Mouse (Mus musculus): ENCODE data around the gene Cuedc1. TPM values are rescaled to one million over a fixed set of nuclear protein-coding genes. Genes with fewer than 3 reads are reported as not detected.
A peak's percentile ranks its signal among the peaks of the same experiment; 100 is the strongest.

Cuedc1 gene
- polyA plus RNA-seq, 1 experiment: not detected

DNA sequence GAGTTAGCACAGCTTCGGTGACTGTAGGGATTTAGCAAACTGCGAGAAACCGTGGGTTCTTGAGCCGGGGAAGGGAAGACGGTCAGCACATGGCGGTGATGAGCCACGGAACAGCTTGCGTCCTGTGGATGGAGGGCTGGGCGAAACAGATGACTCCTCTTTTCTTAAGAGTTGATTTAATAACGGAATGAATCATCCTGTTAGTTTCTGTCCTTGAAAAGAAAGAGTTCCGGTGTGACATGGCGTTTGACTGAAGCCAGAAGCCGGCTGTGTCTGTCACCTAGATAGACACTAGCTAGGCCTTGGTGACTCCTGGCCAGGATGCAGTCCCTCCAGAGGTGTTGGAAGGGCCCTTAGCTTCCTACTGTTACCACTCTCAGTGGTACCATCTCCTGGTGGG lies 14.2 kb downstream of the Cuedc1 start:
- H3K4me1 ChIP-seq (ENCODE audit: control insufficient read depth, insufficient read depth, low read length): peaks cover 20% of the 10 kb centered on the region
- 80% methylated on average over 13 of the region's 13 CpGs for WGBS
- no peak overlapping the region for H3K27ac ChIP-seq (ENCODE audit: insufficient read depth, low read depth, low read length)
- TF ChIP-seq CTCF (IDR thresholded peaks at IDR 0.05; ENCODE audit: insufficient read depth, low read depth, low read length) (no peak), POLR2A (IDR thresholded peaks at IDR 0.05; ENCODE audit: insufficient read depth, low read depth, low read length) (no peak)
- no peak overlapping the region for H3K4me3 ChIP-seq (ENCODE audit: insufficient read depth, low read depth, low read length)

DNA sequence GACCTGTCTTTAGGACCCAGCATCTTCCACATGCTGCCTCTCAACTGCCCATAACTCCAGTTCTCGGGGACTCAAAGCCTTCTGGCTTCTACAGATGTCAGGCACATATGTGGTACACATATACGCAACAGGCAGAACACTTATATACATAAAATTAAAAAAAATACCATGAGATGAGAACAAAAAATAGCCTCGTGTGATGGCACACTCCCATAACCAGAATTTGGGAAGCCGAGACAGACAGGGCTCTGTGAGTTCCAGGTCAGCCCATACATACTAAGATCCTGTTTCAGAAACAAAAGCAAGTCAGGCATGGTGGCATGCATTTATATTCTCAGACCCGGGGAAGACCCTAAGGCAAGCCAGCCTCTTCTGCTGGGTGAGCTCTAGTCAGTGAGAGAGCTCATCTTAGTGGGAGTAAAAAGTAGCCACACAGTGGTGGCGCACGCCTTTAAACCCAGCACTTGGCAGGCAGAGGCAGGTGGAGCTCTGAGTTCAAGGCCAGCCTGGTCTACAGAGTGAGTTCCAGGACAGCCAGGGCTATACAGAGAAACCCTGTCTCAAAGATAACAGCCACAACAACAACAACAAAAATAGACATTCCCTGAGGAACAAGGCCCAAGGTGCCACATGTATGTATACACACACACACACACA lies 14.9 kb downstream of the Cuedc1 start:
- no peak for TF ChIP-seq POLR2A (IDR thresholded peaks at IDR 0.05; ENCODE audit: insufficient read depth, low read depth, low read length)
- no peak for TF ChIP-seq CTCF (IDR thresholded peaks at IDR 0.05; ENCODE audit: insufficient read depth, low read depth, low read length)
- 89% methylated on average over 7 of the region's 7 CpGs for WGBS
- no peak overlapping the region for H3K4me3 ChIP-seq (ENCODE audit: insufficient read depth, low read depth, low read length)
- H3K27ac ChIP-seq (ENCODE audit: insufficient read depth, low read depth, low read length): no peak overlapping the region
- H3K4me1 ChIP-seq (ENCODE audit: control insufficient read depth, insufficient read depth, low read length): peaks cover 19% of the 10 kb centered on the region

GRCm38 (mm10) chr11:88113543-88114271 lies 15.8 kb downstream of the Cuedc1 start:
- no peak overlapping the region for H3K27ac ChIP-seq (ENCODE audit: insufficient read depth, low read depth, low read length)
- no peak overlapping the region for H3K4me3 ChIP-seq (ENCODE audit: insufficient read depth, low read depth, low read length)
- H3K4me1 ChIP-seq (ENCODE audit: control insufficient read depth, insufficient read depth, low read length): peaks cover 26% of the 10 kb centered on the region
- WGBS: 60% methylated on average over 6 of the region's 6 CpGs
- TF ChIP-seq CTCF (IDR thresholded peaks at IDR 0.05; ENCODE audit: insufficient read depth, low read depth, low read length): no peak

DNA sequence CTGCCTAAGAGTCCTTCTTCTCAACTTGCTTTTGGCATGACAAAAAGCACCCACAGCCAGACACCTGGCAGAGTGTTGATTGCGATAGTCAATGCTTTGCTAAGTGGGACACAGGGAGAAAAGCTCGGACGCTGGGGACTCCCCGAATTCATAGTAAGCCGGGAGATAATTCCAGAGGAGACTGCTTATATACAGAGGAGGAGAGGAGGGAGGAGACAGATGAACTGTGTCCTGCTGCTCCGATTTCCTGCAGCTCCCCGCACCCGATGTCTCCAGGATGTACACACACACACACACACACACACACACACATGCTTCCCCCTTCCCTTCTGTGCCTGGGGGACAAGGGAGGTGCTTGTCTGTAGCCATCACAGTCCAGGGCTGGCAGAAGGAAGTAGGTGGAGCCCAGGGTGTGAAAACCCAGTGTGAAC lies 17.0 kb downstream of the Cuedc1 start:
- WGBS: 28% methylated on average over 8 of the region's 8 CpGs
- H3K27ac ChIP-seq (ENCODE audit: insufficient read depth, low read depth, low read length): no peak overlapping the region
- H3K4me3 ChIP-seq (ENCODE audit: insufficient read depth, low read depth, low read length): no peak overlapping the region
- peaks cover 35% of the 10 kb centered on the region for H3K4me1 ChIP-seq (ENCODE audit: control insufficient read depth, insufficient read depth, low read length)
- TF ChIP-seq CTCF (IDR thresholded peaks at IDR 0.05; ENCODE audit: insufficient read depth, low read depth, low read length) (no peak), POLR2A (IDR thresholded peaks at IDR 0.05; ENCODE audit: insufficient read depth, low read depth, low read length) (no peak)

GRCm38 (mm10) chr11:88116568-88116967 lies 18.7 kb downstream of the Cuedc1 start:
- WGBS: 92% methylated on average over 6 of the region's 6 CpGs
- H3K4me1 ChIP-seq (ENCODE audit: control insufficient read depth, insufficient read depth, low read length): peaks cover 33% of the 10 kb centered on the region
- H3K4me3 ChIP-seq (ENCODE audit: insufficient read depth, low read depth, low read length): no peak overlapping the region
- TF ChIP-seq CTCF (IDR thresholded peaks at IDR 0.05; ENCODE audit: insufficient read depth, low read depth, low read length) (no peak), POLR2A (IDR thresholded peaks at IDR 0.05; ENCODE audit: insufficient read depth, low read depth, low read length) (no peak)
- H3K27ac ChIP-seq (ENCODE audit: insufficient read depth, low read depth, low read length): no peak overlapping the region

- TF ChIP-seq POLR2A (IDR thresholded peaks at IDR 0.05; ENCODE audit: insufficient read depth, low read depth, low read length): no peak
- no peak for TF ChIP-seq CTCF (IDR thresholded peaks at IDR 0.05; ENCODE audit: insufficient read depth, low read depth, low read length)
- Histone ChIP-seq H3K4me1 (ENCODE audit: control insufficient read depth, insufficient read depth, low read length) (peaks cover 33% of the 10 kb centered on the region), H3K27ac (ENCODE audit: insufficient read depth, low read depth, low read length) (peak overlapping the region; percentile 65; the same call in 1 of the 2 replicates), H3K4me3 (ENCODE audit: insufficient read depth, low read depth, low read length) (no peak overlapping the region)
- 61% methylated on average over 10 of the region's 10 CpGs for WGBS
Observed at GRCm38 (mm10) chr11:88117356-88118090, 19.7 kb downstream of the Cuedc1 start.

DNA sequence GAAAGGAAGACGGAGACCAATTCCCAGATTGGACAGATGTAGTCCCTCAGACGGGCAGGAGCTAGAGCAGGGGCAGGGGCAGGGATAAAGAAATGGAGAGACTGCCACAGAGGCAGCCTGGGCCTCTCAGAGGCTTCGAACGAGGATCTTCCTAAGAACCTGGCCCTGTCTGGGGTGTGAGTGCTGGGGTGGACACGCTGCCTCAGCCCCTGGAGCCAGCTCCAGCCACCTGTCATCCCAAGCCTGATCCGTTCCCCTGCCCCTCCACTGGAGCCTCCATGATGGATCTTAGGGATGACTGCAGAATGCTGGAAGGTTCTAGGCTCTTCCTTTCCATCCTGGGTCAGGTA lies 20.2 kb downstream of the Cuedc1 start:
- 79% methylated on average over 6 of the region's 6 CpGs for WGBS
- Histone ChIP-seq H3K27ac (ENCODE audit: insufficient read depth, low read depth, low read length) (peak overlapping the region; percentile 65), H3K4me1 (ENCODE audit: control insufficient read depth, insufficient read depth, low read length) (peaks cover 33% of the 10 kb centered on the region), H3K4me3 (ENCODE audit: insufficient read depth, low read depth, low read length) (no peak overlapping the region)
- TF ChIP-seq POLR2A (IDR thresholded peaks at IDR 0.05; ENCODE audit: insufficient read depth, low read depth, low read length): no peak
- TF ChIP-seq CTCF (IDR thresholded peaks at IDR 0.05; ENCODE audit: insufficient read depth, low read depth, low read length): no peak

- H3K4me1 ChIP-seq (ENCODE audit: control insufficient read depth, insufficient read depth, low read length): peaks cover 29% of the 10 kb centered on the region
- no peak for TF ChIP-seq CTCF (IDR thresholded peaks at IDR 0.05; ENCODE audit: insufficient read depth, low read depth, low read length)
- TF ChIP-seq POLR2A (IDR thresholded peaks at IDR 0.05; ENCODE audit: insufficient read depth, low read depth, low read length): no peak
- 35% methylated on average over 8 of the region's 8 CpGs for WGBS
- peak overlapping the region; percentile 65 for H3K27ac ChIP-seq (ENCODE audit: insufficient read depth, low read depth, low read length)
- H3K4me3 ChIP-seq (ENCODE audit: insufficient read depth, low read depth, low read length): no peak overlapping the region
Observed at GRCm38 (mm10) chr11:88118817-88119642, 21.2 kb downstream of the Cuedc1 start.
